ENCODE assay signal across 8 mouse cellular contexts in genomic region chr4:120986446-120986845, GRCm38 (mm10). TPM values are rescaled to one million over a fixed set of nuclear protein-coding genes. Genes with fewer than 3 reads are reported as not detected.
DNase-seq lines count a peak whose midpoint lies in the region; ATAC-seq lines count a peak whose summit lies in the region.

No protein-coding gene starts in this region.

- no peak overlapping the region for H3K4me2 ChIP-seq in forebrain, embryonic 12.5 days
- H3K4me2 ChIP-seq in forebrain, embryonic 11.5 days (ENCODE audit: low read depth, low read length, severe bottlenecking) = no peak overlapping the region
- H3K4me2 ChIP-seq in embryonic facial prominence, embryonic 11.5 days (ENCODE audit: low read depth, low read length) = no peak overlapping the region

- no peak for DNase-seq in forebrain, embryonic 11.5 days (ENCODE audit: low spot score)
- DNase-seq in 3T3-L1 (ENCODE audit: low read depth, low spot score) = peak; percentile 60
- DNase-seq in adrenal gland, postnatal 14 days = peak; percentile 71
- DNase-seq in embryonic facial prominence, embryonic 11.5 days (ENCODE audit: low spot score) = peak; percentile 72
- DNase-seq in kidney, adult 9 months = peak; percentile 44
- peak; percentile 42 for DNase-seq in skeletal muscle tissue, adult 2 months (ENCODE audit: low read depth, low spot score)

- H3K27ac ChIP-seq in forebrain, embryonic 12.5 days = no peak overlapping the region
- no peak overlapping the region for H3K27ac ChIP-seq in forebrain, embryonic 11.5 days (ENCODE audit: low read depth, low read length)
- H3K27ac ChIP-seq in embryonic facial prominence, embryonic 11.5 days (replicated peaks; ENCODE audit: low read depth, low read length) = no peak overlapping the region

- no peak overlapping the region for H3K9ac ChIP-seq in forebrain, embryonic 12.5 days
- H3K9ac ChIP-seq in forebrain, embryonic 11.5 days (ENCODE audit: low read length) = no peak overlapping the region
- no peak overlapping the region for H3K9ac ChIP-seq in embryonic facial prominence, embryonic 11.5 days (replicated peaks; ENCODE audit: low read length)

- H3K4me1 ChIP-seq in forebrain, embryonic 12.5 days = no peaks in the 10 kb centered on the region
- H3K4me1 ChIP-seq in forebrain, embryonic 11.5 days (replicated peaks; ENCODE audit: control insufficient read depth, insufficient read depth, low read length) = no peaks in the 10 kb centered on the region
- no peaks in the 10 kb centered on the region for H3K4me1 ChIP-seq in embryonic facial prominence, embryonic 11.5 days (ENCODE audit: control insufficient read depth, insufficient read depth, low read length)
- peaks cover 19% of the 10 kb centered on the region for H3K4me1 ChIP-seq in megakaryocyte, embryonic 14.5 days

- H3K4me3 ChIP-seq in forebrain, embryonic 12.5 days (replicated peaks) = no peak overlapping the region
- no peak overlapping the region for H3K4me3 ChIP-seq in forebrain, embryonic 11.5 days (ENCODE audit: low read depth, low read length)
- no peak overlapping the region for H3K4me3 ChIP-seq in embryonic facial prominence, embryonic 11.5 days (ENCODE audit: low read depth, low read length)
- peak overlapping the region; percentile 66 for H3K4me3 ChIP-seq in megakaryocyte, embryonic 14.5 days (replicated peaks)

- H3K36me3 ChIP-seq in forebrain, embryonic 12.5 days (replicated peaks) = peaks cover 6% of the 10 kb centered on the region
- H3K36me3 ChIP-seq in forebrain, embryonic 11.5 days (ENCODE audit: control insufficient read depth, insufficient read depth, low read length) = no peaks in the 10 kb centered on the region
- H3K36me3 ChIP-seq in embryonic facial prominence, embryonic 11.5 days (replicated peaks; ENCODE audit: control insufficient read depth, insufficient read depth, low read depth, low read length) = no peaks in the 10 kb centered on the region
- peaks cover 75% of the 10 kb centered on the region for H3K36me3 ChIP-seq in megakaryocyte, embryonic 14.5 days (replicated peaks; ENCODE audit: low read length)

- peak; percentile 39; the same call in 1 of the 2 replicates for ATAC-seq in forebrain, embryonic 12.5 days (ENCODE audit: low FRiP score)
- ATAC-seq in forebrain, embryonic 11.5 days (replicated peaks; ENCODE audit: low FRiP score) = no peak
- no peak for ATAC-seq in embryonic facial prominence, embryonic 11.5 days (replicated peaks; ENCODE audit: insufficient number of reproducible peaks, low FRiP score, low TSS enrichment, low read depth)

- H3K27me3 ChIP-seq in forebrain, embryonic 12.5 days = no peaks in the 10 kb centered on the region
- H3K27me3 ChIP-seq in forebrain, embryonic 11.5 days (ENCODE audit: control insufficient read depth, insufficient read depth, low read length) = no peaks in the 10 kb centered on the region
- no peaks in the 10 kb centered on the region for H3K27me3 ChIP-seq in embryonic facial prominence, embryonic 11.5 days (ENCODE audit: control insufficient read depth, insufficient read depth, low read length)
- no peaks in the 10 kb centered on the region for H3K27me3 ChIP-seq in megakaryocyte, embryonic 14.5 days (replicated peaks)

- H3K9me3 ChIP-seq in forebrain, embryonic 12.5 days = 0 out of 2 replicates have a peak, but pooled peaks cover 6% of the 10 kb centered on the region
- no peaks in the 10 kb centered on the region; the same call in 1 of the 2 replicates for H3K9me3 ChIP-seq in forebrain, embryonic 11.5 days (ENCODE audit: control insufficient read depth, low read length)
- no peaks in the 10 kb centered on the region for H3K9me3 ChIP-seq in embryonic facial prominence, embryonic 11.5 days (replicated peaks; ENCODE audit: control insufficient read depth, low read length)
- peaks cover 9% of the 10 kb centered on the region for H3K9me3 ChIP-seq in megakaryocyte, embryonic 14.5 days

- WGBS in forebrain, embryonic 12.5 days = 39% methylated on average over 6 of the region's 6 CpGs
- WGBS in forebrain, embryonic 11.5 days = 31% methylated on average over 6 of the region's 6 CpGs
- WGBS in embryonic facial prominence, embryonic 11.5 days = 34% methylated on average over 6 of the region's 6 CpGs

RNA-seq across cellular contexts. Expression of gene Smap2, which starts 30.6 kb away (rescaled TPM):
- polyA plus RNA-seq in forebrain, embryonic 12.5 days (2016; fragmentation: Nextera tagmentation; extraction: Ambion mirVana) = 28.2 and 29.1 TPM in 2 replicates
- 17.1 and 18.9 TPM in 2 replicates for polyA plus RNA-seq in forebrain, embryonic 11.5 days (2014; fragmentation: Nextera tagmentation; extraction: Ambion mirVana)
- 31.5 and 42.3 TPM in 2 replicates for total RNA-seq in adrenal gland, postnatal 14 days (2021)
- polyA plus RNA-seq in embryonic facial prominence, embryonic 11.5 days (2014; fragmentation: Nextera tagmentation; extraction: Ambion mirVana) = 15.5 and 17.2 TPM in 2 replicates
- 28.0 and 35.0 TPM in 2 replicates for polyA plus RNA-seq in megakaryocyte, embryonic 14.5 days (2012; ENCODE audit: insufficient read depth, low replicate concordance)

RNA-seq across cellular contexts. Expression of gene Zfp69, which starts 34.9 kb away (rescaled TPM):
- 9.5 and 9.6 TPM in 2 replicates for polyA plus RNA-seq in forebrain, embryonic 12.5 days (2016; fragmentation: Nextera tagmentation; extraction: Ambion mirVana)
- polyA plus RNA-seq in forebrain, embryonic 11.5 days (2014; fragmentation: Nextera tagmentation; extraction: Ambion mirVana) = 8.8 and 9.8 TPM in 2 replicates
- 2.4 and 3.4 TPM in 2 replicates for total RNA-seq in adrenal gland, postnatal 14 days (2021)
- polyA plus RNA-seq in embryonic facial prominence, embryonic 11.5 days (2014; fragmentation: Nextera tagmentation; extraction: Ambion mirVana) = 9.9 TPM in 2 replicates
- 2.1 and 3.0 TPM in 2 replicates for polyA plus RNA-seq in megakaryocyte, embryonic 14.5 days (2012; ENCODE audit: insufficient read depth, low replicate concordance)

RNA-seq across cellular contexts. Expression of gene Col9a2, which starts 52.7 kb away (rescaled TPM):
- 5.6 and 7.9 TPM in 2 replicates for polyA plus RNA-seq in forebrain, embryonic 12.5 days (2016; fragmentation: Nextera tagmentation; extraction: Ambion mirVana)
- polyA plus RNA-seq in forebrain, embryonic 11.5 days (2014; fragmentation: Nextera tagmentation; extraction: Ambion mirVana) = 3.4 and 3.5 TPM in 2 replicates
- total RNA-seq in adrenal gland, postnatal 14 days (2021) = 1.0 and 1.1 TPM in 2 replicates
- polyA plus RNA-seq in embryonic facial prominence, embryonic 11.5 days (2014; fragmentation: Nextera tagmentation; extraction: Ambion mirVana) = 6.0 and 10.1 TPM in 2 replicates
- 0.03 TPM in 1 of 2 replicates, not detected in the other for polyA plus RNA-seq in megakaryocyte, embryonic 14.5 days (2012; ENCODE audit: insufficient read depth, low replicate concordance)
